Mouse (Mus musculus) intestine, postnatal 0 days (tissue): ENCODE measurements around the gene Gldc. TPM values are rescaled to one million over a fixed set of nuclear protein-coding genes. Genes with fewer than 3 reads are reported as not detected.

ENCODE experiments used
- ATAC-seq: fragments of 200-750 bp; cut with Nextera tagmentation; 2 replicates; pipeline ENCODE4 v1.8.0; 2017; ENCODE audit warnings: mild to moderate bottlenecking, moderate TSS enrichment, moderate library complexity
- H3K27ac ChIP-seq: fragments of 300-500 bp; sonication (generic); 2 replicates; pipeline ENCODE4 v1.5.1; 2014; ENCODE audit warnings: mild to moderate bottlenecking, low read depth, low read length, moderate library complexity
- H3K27me3 ChIP-seq: fragments of 300-500 bp; sonication (generic); replicated peaks from 2 replicates; pipeline ENCODE4 v1.6.1; 2014; ENCODE audit warnings: low read length, mixed read lengths; ENCODE audit not compliant: control insufficient read depth, insufficient read depth
- H3K36me3 ChIP-seq: fragments of 300-500 bp; sonication (generic); 2 replicates; pipeline ENCODE4 v1.6.1; 2014; ENCODE audit warnings: mild to moderate bottlenecking, moderate library complexity; ENCODE audit not compliant: control insufficient read depth, insufficient read depth
- H3K4me1 ChIP-seq: fragments of 300-500 bp; sonication (generic); replicated peaks from 2 replicates; pipeline ENCODE4 v1.6.1; 2014; ENCODE audit warnings: antibody characterized with exemption, low read length, mixed read lengths; ENCODE audit not compliant: control insufficient read depth, insufficient read depth
- H3K4me2 ChIP-seq: fragments of 300-500 bp; sonication (generic); replicated peaks from 2 replicates; pipeline ENCODE4 v1.6.1; 2014; ENCODE audit warnings: low read depth, mild to moderate bottlenecking, moderate library complexity
- H3K4me3 ChIP-seq: fragments of 300-500 bp; sonication (generic); 2 replicates; pipeline ENCODE4 v1.5.1; 2014; ENCODE audit warnings: low read depth, low read length
- H3K9ac ChIP-seq: fragments of 300-500 bp; sonication (generic); 2 replicates; pipeline ENCODE4 v1.6.1; 2014; ENCODE audit warnings: mild to moderate bottlenecking, low read depth, low read length
- H3K9me3 ChIP-seq: fragments of 300-500 bp; sonication (generic); 2 replicates; pipeline ENCODE4 v1.6.1; 2016; ENCODE audit warnings: mixed run types; ENCODE audit not compliant: control insufficient read depth
- CTCF ChIP-seq: sonication (generic); IDR thresholded peaks from 2 replicates; pipeline ENCODE4 v1.5.1; 2016; ENCODE audit warnings: low read depth, mild to moderate bottlenecking, control low read depth, antibody characterized with exemption, moderate library complexity
- WGBS: fragments of 180-500 bp; shearing (Covaris S2); extraction: QIAGEN DNeasy Blood & Tissue Kit; methylation state at CpG from one replicate; pipeline ENCODE4 v1.1.7; 2014; 5-methylcytosine and 5-hydroxymethylcytosine counted together
- polyA plus RNA-seq: library from polyadenylated mRNA; unstranded; fragments of >200 nt; fragmentation: Nextera tagmentation; extraction: Ambion mirVana; gene quantifications from 2 replicates; pipeline ENCODE4 v1.2.1, GENCODE M21; 2015

Gene Gldc
- polyA plus RNA-seq, 1 experiment from 2014 or later: 0.44 TPM

- Histone ChIP-seq H3K9ac (no peak overlapping the region), H3K9me3 (no peaks in the 10 kb centered on the region), H3K36me3 (no peaks in the 10 kb centered on the region), H3K27ac (no peak overlapping the region), H3K4me3 (no peak overlapping the region), H3K27me3 (no peaks in the 10 kb centered on the region), H3K4me2 (no peak overlapping the region), H3K4me1 (no peaks in the 10 kb centered on the region)
- no peak for TF ChIP-seq CTCF
- ATAC-seq: no peak
- 90% methylated on average over 16 of the region's 16 CpGs for WGBS
Measured at GRCm38 (mm10) chr19:30112961-30113688, 62.1 kb downstream of the Gldc start.

- ATAC-seq: no peak
- no peaks in the 10 kb centered on the region for H3K9me3 ChIP-seq
- TF ChIP-seq CTCF: no peak
- no peak overlapping the region for H3K4me3 ChIP-seq
- no peaks in the 10 kb centered on the region for H3K27me3 ChIP-seq
- H3K36me3 ChIP-seq: no peaks in the 10 kb centered on the region
- H3K27ac ChIP-seq: no peak overlapping the region
- 96% methylated on average over 3 of the region's 3 CpGs for WGBS
- H3K4me1 ChIP-seq: no peaks in the 10 kb centered on the region
- H3K4me2 ChIP-seq: no peak overlapping the region
- no peak overlapping the region for H3K9ac ChIP-seq
Measured at GRCm38 (mm10) chr19:30111421-30111820, 63.8 kb downstream of the Gldc start.

- no peak overlapping the region for H3K4me3 ChIP-seq
- H3K9ac ChIP-seq: no peak overlapping the region
- no peaks in the 10 kb centered on the region for H3K9me3 ChIP-seq
- TF ChIP-seq CTCF: no peak
- no peaks in the 10 kb centered on the region for H3K36me3 ChIP-seq
- H3K4me1 ChIP-seq: no peaks in the 10 kb centered on the region
- no peaks in the 10 kb centered on the region for H3K27me3 ChIP-seq
- WGBS: 89% methylated on average over 6 of the region's 6 CpGs
- ATAC-seq: no peak
- no peak overlapping the region for H3K4me2 ChIP-seq
- no peak overlapping the region for H3K27ac ChIP-seq
Measured at GRCm38 (mm10) chr19:30109122-30109521, 66.1 kb downstream of the Gldc start.

GRCm38 (mm10) chr19:30108616-30109015, 66.6 kb downstream of the Gldc start:
- no peak for TF ChIP-seq CTCF
- no peak for ATAC-seq
- Histone ChIP-seq H3K27ac (no peak overlapping the region), H3K9ac (no peak overlapping the region), H3K36me3 (no peaks in the 10 kb centered on the region), H3K4me2 (no peak overlapping the region), H3K4me1 (no peaks in the 10 kb centered on the region), H3K4me3 (no peak overlapping the region), H3K9me3 (no peaks in the 10 kb centered on the region), H3K27me3 (no peaks in the 10 kb centered on the region)

GRCm38 (mm10) chr19:30107221-30107845, 67.9 kb downstream of the Gldc start:
- no peaks in the 10 kb centered on the region for H3K9me3 ChIP-seq
- 82% methylated on average over 10 of the region's 10 CpGs for WGBS
- H3K4me1 ChIP-seq: no peaks in the 10 kb centered on the region
- no peak for TF ChIP-seq CTCF
- H3K36me3 ChIP-seq: no peaks in the 10 kb centered on the region
- H3K9ac ChIP-seq: no peak overlapping the region
- no peak overlapping the region for H3K27ac ChIP-seq
- no peak overlapping the region for H3K4me3 ChIP-seq
- H3K4me2 ChIP-seq: no peak overlapping the region
- H3K27me3 ChIP-seq: no peaks in the 10 kb centered on the region
- ATAC-seq: no peak

GRCm38 (mm10) chr19:30105045-30105842, 70.0 kb downstream of the Gldc start:
- Histone ChIP-seq H3K4me3 (no peak overlapping the region), H3K36me3 (no peaks in the 10 kb centered on the region), H3K4me1 (no peaks in the 10 kb centered on the region), H3K27ac (no peak overlapping the region), H3K9ac (no peak overlapping the region), H3K4me2 (no peak overlapping the region), H3K9me3 (no peaks in the 10 kb centered on the region), H3K27me3 (no peaks in the 10 kb centered on the region)
- no peak for TF ChIP-seq CTCF
- no peak for ATAC-seq
- WGBS: 87% methylated on average over 6 of the region's 6 CpGs
